Mouse (Mus musculus): ENCODE results near the gene Fam83b. TPM values are rescaled to one million over a fixed set of nuclear protein-coding genes. Genes with fewer than 3 reads are reported as not detected.

Fam83b gene
- total and polyA plus RNA-seq, 3 experiments: 0.08 to 0.41 (median 0.40) TPM

DNA sequence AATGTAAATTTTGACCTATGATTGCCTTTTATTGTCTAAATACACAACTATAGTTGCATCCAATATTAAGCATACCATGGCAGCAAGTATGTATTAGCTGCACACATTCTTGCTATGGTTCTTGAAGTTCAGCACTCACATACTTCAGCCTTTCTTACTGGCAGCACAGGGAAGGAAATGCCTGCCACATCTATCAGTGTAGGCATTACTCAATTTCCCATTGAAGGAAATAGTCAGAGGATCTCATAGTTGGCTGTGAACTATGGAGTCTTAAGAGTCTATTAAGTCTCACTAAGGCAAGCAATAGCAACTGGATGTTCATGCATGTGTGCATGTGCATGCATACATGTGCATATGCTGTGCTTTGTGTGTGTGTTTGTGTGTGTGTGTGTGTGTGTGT lies 41.3 kb downstream of the Fam83b start:
- H3K27me3 ChIP-seq (replicated peaks): no peaks in the 10 kb centered on the region
- no peaks in the 10 kb centered on the region for H3K4me1 ChIP-seq (ENCODE audit: control insufficient read depth in 1 of 2, insufficient read depth in 2 of 2)
- in situ Hi-C loops (cut with MboI; ENCODE audit: low pct_ligation_motif_present, low pct_unique_long_range_greater_than_20kb, low sequenced_read_pairs) (no loop called here), dilution Hi-C loops (cut with MboI; ENCODE audit: extremely low pct_ligation_motif_present, extremely low pct_unique_long_range_greater_than_20kb, low sequenced_read_pairs) (no loop called here)
- H3K9me3 ChIP-seq (replicated peaks; ENCODE audit: low read length): no peaks in the 10 kb centered on the region
- no peaks in the 10 kb centered on the region for H3K36me3 ChIP-seq (replicated peaks in 1 of 2; ENCODE audit: control insufficient read depth in 1 of 2, insufficient read depth in 1 of 2, low read length in 1 of 2)
- DNase-seq (ENCODE audit: extremely low read depth): no peak
- no peak overlapping the region for H3K9ac ChIP-seq (ENCODE audit: insufficient read depth, low read depth)
- H3K27ac ChIP-seq (ENCODE audit: insufficient read depth, low read depth): no peak overlapping the region
- no peak overlapping the region for H3K4me2 ChIP-seq (ENCODE audit: insufficient read depth, low read depth, poor library complexity, severe bottlenecking)
- H3K4me3 ChIP-seq (replicated peaks in 1 of 3; ENCODE audit: low read depth in 2 of 3, low read length in 2 of 3, poor library complexity in 1 of 3): no peak overlapping the region
- no peak for TF ChIP-seq ZC3H11A (IDR thresholded peaks at IDR 0.05; ENCODE audit: low read depth, low read length)
- no peak for TF ChIP-seq ZKSCAN1 (IDR thresholded peaks at IDR 0.05; ENCODE audit: borderline replicate concordance, low read depth, low read length)
- TF ChIP-seq BHLHE40 (IDR thresholded peaks at IDR 0.05; ENCODE audit: low read depth, low read length): no peak
- no peak for TF ChIP-seq UBTF (IDR thresholded peaks at IDR 0.05; ENCODE audit: low read depth, low read length)
- TF ChIP-seq ZNF384 (IDR thresholded peaks at IDR 0.05; ENCODE audit: low read depth, low read length): no peak
- TF ChIP-seq RAD21 (IDR thresholded peaks at IDR 0.05; ENCODE audit: low read depth, low read length): no peak
- no peaks in the 10 kb centered on the region for H3K79me2 ChIP-seq (replicated peaks; ENCODE audit: control insufficient read depth, extremely low read depth, insufficient read depth, poor library complexity, severe bottlenecking)

DNA sequence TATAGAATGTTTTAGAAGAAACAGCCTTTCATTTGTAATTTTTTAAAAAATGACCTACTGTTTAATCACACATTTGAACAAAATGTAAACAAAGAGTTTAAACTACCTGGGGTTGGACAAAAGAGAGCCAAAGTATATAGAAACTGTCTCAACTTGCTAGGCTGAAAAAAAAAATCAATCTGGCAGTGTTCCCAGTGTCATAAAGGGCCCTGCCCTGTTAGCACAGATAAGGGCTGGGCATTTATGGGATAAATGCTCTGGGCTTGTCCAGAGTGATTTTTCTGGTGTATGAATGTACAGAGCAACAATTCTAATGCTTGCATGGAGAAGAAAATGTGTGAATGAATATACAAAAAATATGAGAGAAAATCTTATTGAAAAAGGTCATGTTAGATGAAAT lies 43.8 kb downstream of the Fam83b start:
- Histone ChIP-seq H3K4me1 (ENCODE audit: control insufficient read depth in 1 of 2, insufficient read depth in 2 of 2) (0 out of 4 replicates have a peak, but pooled peaks cover 0 to 2% of the 10 kb centered on the region in 2 experiments), H3K79me2 (replicated peaks; ENCODE audit: control insufficient read depth, extremely low read depth, insufficient read depth, poor library complexity, severe bottlenecking) (no peaks in the 10 kb centered on the region), H3K4me2 (ENCODE audit: insufficient read depth, low read depth, poor library complexity, severe bottlenecking) (no peak overlapping the region), H3K36me3 (replicated peaks in 1 of 2; ENCODE audit: control insufficient read depth in 1 of 2, insufficient read depth in 1 of 2, low read length in 1 of 2) (no peaks in the 10 kb centered on the region), H3K27ac (ENCODE audit: insufficient read depth, low read depth) (no peak overlapping the region), H3K27me3 (replicated peaks) (no peaks in the 10 kb centered on the region), H3K9ac (ENCODE audit: insufficient read depth, low read depth) (no peak overlapping the region), H3K9me3 (replicated peaks; ENCODE audit: low read length) (no peaks in the 10 kb centered on the region), H3K4me3 (replicated peaks in 1 of 3; ENCODE audit: low read depth in 2 of 3, low read length in 2 of 3, poor library complexity in 1 of 3) (no peak overlapping the region)
- dilution Hi-C loops (cut with MboI; ENCODE audit: extremely low pct_ligation_motif_present, extremely low pct_unique_long_range_greater_than_20kb, low sequenced_read_pairs) (no loop called here), in situ Hi-C loops (cut with MboI; ENCODE audit: low pct_ligation_motif_present, low pct_unique_long_range_greater_than_20kb, low sequenced_read_pairs) (no loop called here)
- no peak for TF ChIP-seq POLR2AphosphoS2 (IDR thresholded peaks at IDR 0.05; ENCODE audit: low read depth, low read length)
- no peak for TF ChIP-seq USF2 (conservative IDR thresholded peaks at IDR 0.05; ENCODE audit: low read depth, low read length)
- TF ChIP-seq PAX5 (IDR thresholded peaks at IDR 0.05; ENCODE audit: low read length): no peak
- no peak for TF ChIP-seq ETS1 (conservative IDR thresholded peaks at IDR 0.05; ENCODE audit: low read depth, low read length)
- no peak for TF ChIP-seq TBP (conservative IDR thresholded peaks at IDR 0.05; ENCODE audit: low read depth, low read length)
- no peak for TF ChIP-seq CHD2 (IDR thresholded peaks at IDR 0.05; ENCODE audit: low read length)
- TF ChIP-seq RCOR1 (conservative IDR thresholded peaks at IDR 0.05; ENCODE audit: low read depth, low read length): no peak
- TF ChIP-seq POLR2A (IDR thresholded peaks at IDR 0.05; ENCODE audit: low read depth, low read length): no peak
- no peak for TF ChIP-seq JUN (IDR thresholded peaks at IDR 0.05; ENCODE audit: insufficient read depth, low read depth, low read length)
- TF ChIP-seq MAZ (IDR thresholded peaks at IDR 0.05; ENCODE audit: low read depth, low read length): no peak
- no peak for TF ChIP-seq SIN3A (IDR thresholded peaks at IDR 0.05; ENCODE audit: low read length)
- TF ChIP-seq RAD21 (IDR thresholded peaks at IDR 0.05; ENCODE audit: low read depth, low read length): no peak
- TF ChIP-seq CHD1 (IDR thresholded peaks at IDR 0.05; ENCODE audit: low read depth, low read length): no peak
- no peak for TF ChIP-seq MAX (IDR thresholded peaks at IDR 0.05; ENCODE audit: low read length)
- TF ChIP-seq IRF4 (IDR thresholded peaks at IDR 0.05; ENCODE audit: low read depth, low read length): no peak
- no peak for TF ChIP-seq SMC3 (IDR thresholded peaks at IDR 0.05; ENCODE audit: low read depth, low read length)
- TF ChIP-seq ELF1 (IDR thresholded peaks at IDR 0.05; ENCODE audit: low read depth, low read length): no peak
- TF ChIP-seq ZMIZ1 (IDR thresholded peaks at IDR 0.05; ENCODE audit: low read depth, low read length): no peak
- DNase-seq (ENCODE audit: extremely low read depth): no peak
